Mouse (Mus musculus) liver, embryonic 15.5 days (tissue): ENCODE measurements around the gene Gm10643. TPM values are rescaled to one million over a fixed set of nuclear protein-coding genes. Genes with fewer than 3 reads are reported as not detected.

Experiments
- ATAC-seq: fragments of 200-750 bp; cut with Nextera tagmentation; 2 replicates; pipeline ENCODE4 v1.8.0; 2017; ENCODE audit warnings: moderate number of reproducible peaks, mild to moderate bottlenecking, moderate library complexity; ENCODE audit not compliant: insufficient read depth
- H3K27ac ChIP-seq: fragments of 300-500 bp; sonication (generic); replicated peaks from 2 replicates; pipeline ENCODE4 v1.5.1; 2015; ENCODE audit warnings: mild to moderate bottlenecking, inconsistent platforms
- H3K27me3 ChIP-seq: fragments of 300-500 bp; sonication (generic); 2 replicates; pipeline ENCODE4 v1.6.1; 2015; ENCODE audit warnings: mild to moderate bottlenecking, inconsistent platforms
- H3K36me3 ChIP-seq: fragments of 300-500 bp; sonication (generic); replicated peaks from 2 replicates; pipeline ENCODE4 v1.6.1; 2015; ENCODE audit warnings: moderate library complexity, mild to moderate bottlenecking, inconsistent platforms
- H3K4me1 ChIP-seq: fragments of 300-500 bp; sonication (generic); replicated peaks from 2 replicates; pipeline ENCODE4 v1.6.1; 2015; ENCODE audit warnings: inconsistent platforms
- H3K4me2 ChIP-seq: fragments of 300-500 bp; sonication (generic); 2 replicates; pipeline ENCODE4 v1.6.1; 2015; ENCODE audit warnings: moderate library complexity, mild to moderate bottlenecking, inconsistent platforms
- H3K4me3 ChIP-seq: fragments of 300-500 bp; sonication (generic); replicated peaks from 2 replicates; pipeline ENCODE4 v1.5.1; 2015; ENCODE audit warnings: mild to moderate bottlenecking, inconsistent platforms
- H3K9ac ChIP-seq: fragments of 300-500 bp; sonication (generic); 2 replicates; pipeline ENCODE4 v1.6.1; 2015; ENCODE audit warnings: moderate library complexity, mild to moderate bottlenecking, inconsistent platforms
- H3K9me3 ChIP-seq: fragments of 300-500 bp; sonication (generic); replicated peaks from 2 replicates; pipeline ENCODE4 v1.6.1; 2016; ENCODE audit warnings: inconsistent platforms
- WGBS: fragments of 180-500 bp; shearing (Covaris S2); methylation state at CpG from one replicate; pipeline ENCODE4 v1.1.7; 2015; ENCODE audit warnings: mixed read lengths; ENCODE audit not compliant: insufficient replicate concordance; 5-methylcytosine and 5-hydroxymethylcytosine counted together
- polyA plus RNA-seq: library from polyadenylated mRNA; unstranded; fragments of >200 nt; fragmentation: Nextera tagmentation; extraction: Ambion mirVana; gene quantifications from 2 replicates; pipeline ENCODE4 v1.2.1, GENCODE M21; 2015

The Gm10643 gene
- polyA plus RNA-seq, 1 experiment from 2014 or later: 0.24 TPM

DNA sequence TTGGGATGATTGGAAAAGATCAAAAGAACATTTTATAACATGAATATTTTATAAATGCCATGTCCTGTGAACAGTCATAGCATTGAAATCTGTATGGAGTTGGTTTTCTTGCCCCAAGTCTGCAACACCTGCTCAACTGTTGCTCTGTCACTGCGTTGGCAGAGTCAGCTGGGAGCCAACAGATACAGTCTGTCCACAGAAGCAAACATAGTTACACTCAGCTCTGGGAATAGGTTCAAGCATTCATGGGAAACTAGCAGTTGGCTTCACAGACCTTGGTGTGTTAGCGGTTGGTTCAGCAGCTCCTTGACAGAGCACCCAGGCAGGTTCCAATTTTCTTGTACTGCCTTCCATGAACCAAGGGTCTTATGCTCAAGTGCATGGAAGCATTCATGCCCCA lies 5.7 kb upstream of the Gm10643 start:
- 75% methylated on average over 2 of the region's 2 CpGs for WGBS
- Histone ChIP-seq H3K9me3 (no peaks in the 10 kb centered on the region), H3K27me3 (no peaks in the 10 kb centered on the region), H3K4me3 (no peak overlapping the region), H3K4me2 (no peak overlapping the region), H3K9ac (no peak overlapping the region), H3K4me1 (peaks cover 50% of the 10 kb centered on the region), H3K27ac (no peak overlapping the region), H3K36me3 (no peaks in the 10 kb centered on the region)
- ATAC-seq: no peak

DNA sequence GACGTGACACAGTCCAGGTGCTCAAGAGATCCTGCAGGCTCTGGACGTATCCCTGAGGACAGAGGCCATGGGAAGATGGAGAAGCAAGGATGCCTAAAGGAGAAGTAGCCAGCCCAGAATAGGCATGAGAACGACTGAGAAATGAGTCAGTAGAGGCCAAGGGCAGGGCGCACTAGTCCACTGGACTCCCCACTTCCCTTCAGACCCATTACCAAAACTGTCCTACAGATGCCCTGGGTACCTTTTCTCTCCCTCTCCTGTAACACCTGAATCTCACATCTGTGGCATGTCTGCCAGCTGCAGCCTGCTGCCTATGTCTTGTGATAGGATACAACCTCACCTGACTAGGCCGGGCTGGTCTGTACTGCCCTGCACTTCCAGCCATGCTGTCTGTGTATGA lies 5.3 kb upstream of the Gm10643 start:
- Histone ChIP-seq H3K27ac (no peak overlapping the region), H3K36me3 (no peaks in the 10 kb centered on the region), H3K4me2 (no peak overlapping the region), H3K27me3 (no peaks in the 10 kb centered on the region), H3K9me3 (no peaks in the 10 kb centered on the region), H3K4me1 (peaks cover 55% of the 10 kb centered on the region), H3K4me3 (no peak overlapping the region), H3K9ac (no peak overlapping the region)
- 65% methylated on average over 5 of the region's 5 CpGs for WGBS
- no peak for ATAC-seq

DNA sequence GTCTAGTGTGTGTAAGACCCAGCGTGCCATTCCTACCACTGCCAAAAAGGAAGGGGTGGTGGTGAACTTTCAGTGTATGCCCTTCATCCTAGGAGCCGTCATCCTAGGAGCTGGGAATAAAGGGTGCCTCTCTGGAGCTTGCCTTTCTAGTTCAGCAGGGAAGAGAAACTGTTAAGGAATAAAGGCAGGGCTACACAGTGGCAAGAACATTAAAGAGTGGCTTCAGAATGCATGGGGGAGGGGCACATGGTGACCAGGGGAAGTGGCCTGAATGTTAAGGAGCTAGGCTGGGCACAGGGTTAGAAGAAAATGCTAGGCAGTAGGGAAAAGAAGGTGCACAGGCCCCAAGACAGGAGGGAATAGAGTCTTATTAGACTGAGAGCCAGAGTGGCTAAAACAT lies 4.8 kb upstream of the Gm10643 start:
- no peaks in the 10 kb centered on the region for H3K36me3 ChIP-seq
- H3K4me1 ChIP-seq: peaks cover 60% of the 10 kb centered on the region
- 66% methylated on average over 2 of the region's 2 CpGs for WGBS

DNA sequence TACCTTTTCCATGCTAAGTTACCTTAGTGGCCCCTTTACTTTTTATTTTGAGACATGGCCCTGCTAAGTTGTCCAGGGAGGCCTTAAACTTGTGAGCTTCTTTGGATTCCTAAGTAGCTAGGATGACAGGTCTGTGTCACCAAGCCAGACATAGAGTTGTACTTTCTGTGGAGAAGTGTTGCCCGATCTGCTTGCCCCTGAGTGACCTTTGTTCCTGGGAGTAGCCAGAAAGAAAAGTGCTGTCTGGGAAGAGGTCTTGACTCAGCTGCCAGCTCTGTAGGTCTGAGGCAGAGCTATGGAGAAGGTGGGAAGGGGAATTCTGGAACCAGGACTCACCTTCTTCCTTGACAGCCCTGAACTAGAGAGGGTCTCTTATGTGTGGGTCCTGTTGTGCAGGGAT lies 4.2 kb upstream of the Gm10643 start:
- Histone ChIP-seq H3K9me3 (no peaks in the 10 kb centered on the region), H3K36me3 (no peaks in the 10 kb centered on the region), H3K27ac (0 out of 2 replicates have a peak overlapping the region, but pooled peaks have one; percentile 25), H3K4me3 (no peak overlapping the region), H3K4me1 (peaks cover 65% of the 10 kb centered on the region), H3K4me2 (no peak overlapping the region), H3K9ac (no peak overlapping the region), H3K27me3 (no peaks in the 10 kb centered on the region)
- ATAC-seq: no peak
- 33% methylated on average over 1 of the region's 1 CpGs for WGBS

More for the DNA sequence above, 4.8 kb upstream of the Gm10643 start:
- Histone ChIP-seq H3K9ac (no peak overlapping the region), H3K27ac (no peak overlapping the region), H3K4me2 (no peak overlapping the region), H3K27me3 (no peaks in the 10 kb centered on the region), H3K9me3 (no peaks in the 10 kb centered on the region), H3K4me3 (no peak overlapping the region)
- no peak for ATAC-seq

DNA sequence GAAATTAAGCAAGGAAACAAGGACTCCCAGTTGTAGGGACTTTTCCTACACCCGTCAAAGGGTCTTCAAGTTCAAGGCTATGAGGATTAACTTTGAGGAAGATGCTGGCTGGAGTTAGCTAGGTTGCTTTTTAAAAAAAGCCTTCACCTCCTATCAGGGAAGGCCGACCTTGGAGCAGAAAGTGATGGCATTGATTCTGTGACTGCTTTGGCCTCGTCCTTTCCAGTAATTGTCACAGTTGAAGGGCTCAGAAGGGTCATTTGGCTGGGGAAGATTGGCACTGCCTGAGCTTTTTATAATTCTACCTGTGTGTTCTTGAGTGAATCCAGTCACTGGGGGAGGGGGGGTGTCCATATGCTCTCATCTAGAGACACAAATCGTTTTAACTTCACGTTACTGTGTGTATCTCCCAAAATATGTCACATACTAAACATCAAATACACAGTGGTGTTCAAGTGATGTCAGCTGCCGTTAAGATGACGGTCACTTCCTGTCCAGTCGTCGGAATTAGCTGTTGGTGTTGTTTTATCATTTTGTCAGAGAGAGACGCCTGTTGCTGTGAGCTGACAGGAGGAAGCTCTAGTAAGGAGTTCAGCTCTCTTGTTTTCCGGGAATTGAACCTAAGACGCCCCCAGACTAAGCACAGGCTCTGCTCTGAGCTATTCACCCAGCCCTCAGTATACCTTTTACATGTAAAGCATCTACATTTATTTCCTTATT lies 3.5 kb upstream of the Gm10643 start:
- Histone ChIP-seq H3K4me3 (no peak overlapping the region), H3K4me1 (peaks cover 72% of the 10 kb centered on the region), H3K27me3 (no peaks in the 10 kb centered on the region), H3K9ac (no peak overlapping the region), H3K27ac (0 out of 2 replicates have a peak overlapping the region, but pooled peaks have one; percentile 25), H3K9me3 (no peaks in the 10 kb centered on the region), H3K4me2 (0 out of 2 replicates have a peak overlapping the region, but pooled peaks have one; percentile 92), H3K36me3 (no peaks in the 10 kb centered on the region)
- ATAC-seq: no peak
- WGBS: 39% methylated on average over 12 of the region's 12 CpGs

DNA sequence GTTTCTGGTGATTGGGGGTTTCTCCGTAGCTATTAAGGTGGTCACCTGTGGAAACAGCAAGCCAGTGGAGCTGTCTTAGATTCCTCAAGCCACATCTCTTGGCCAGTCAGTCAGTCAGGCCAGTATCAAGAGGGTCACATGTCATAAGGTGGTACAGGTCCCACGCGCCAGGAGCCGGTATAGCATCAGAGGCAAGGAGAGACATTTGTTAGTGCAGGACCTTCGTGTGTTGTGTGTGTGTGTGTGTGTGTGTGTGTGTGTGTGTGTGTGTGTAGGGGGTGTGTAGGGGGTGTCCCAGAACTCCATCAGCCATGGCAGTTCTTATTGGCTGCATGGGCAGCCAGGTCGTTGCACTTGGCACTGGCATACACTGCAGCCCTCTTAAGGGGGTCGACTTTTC lies 3.0 kb upstream of the Gm10643 start:
- Histone ChIP-seq H3K4me3 (peak overlapping the region; percentile 74), H3K9me3 (no peaks in the 10 kb centered on the region), H3K36me3 (no peaks in the 10 kb centered on the region), H3K27me3 (no peaks in the 10 kb centered on the region), H3K27ac (no peak overlapping the region), H3K4me2 (peak overlapping the region; percentile 92), H3K9ac (no peak overlapping the region), H3K4me1 (peaks cover 72% of the 10 kb centered on the region)
- ATAC-seq: no peak
- WGBS: 63% methylated on average over 7 of the region's 7 CpGs

DNA sequence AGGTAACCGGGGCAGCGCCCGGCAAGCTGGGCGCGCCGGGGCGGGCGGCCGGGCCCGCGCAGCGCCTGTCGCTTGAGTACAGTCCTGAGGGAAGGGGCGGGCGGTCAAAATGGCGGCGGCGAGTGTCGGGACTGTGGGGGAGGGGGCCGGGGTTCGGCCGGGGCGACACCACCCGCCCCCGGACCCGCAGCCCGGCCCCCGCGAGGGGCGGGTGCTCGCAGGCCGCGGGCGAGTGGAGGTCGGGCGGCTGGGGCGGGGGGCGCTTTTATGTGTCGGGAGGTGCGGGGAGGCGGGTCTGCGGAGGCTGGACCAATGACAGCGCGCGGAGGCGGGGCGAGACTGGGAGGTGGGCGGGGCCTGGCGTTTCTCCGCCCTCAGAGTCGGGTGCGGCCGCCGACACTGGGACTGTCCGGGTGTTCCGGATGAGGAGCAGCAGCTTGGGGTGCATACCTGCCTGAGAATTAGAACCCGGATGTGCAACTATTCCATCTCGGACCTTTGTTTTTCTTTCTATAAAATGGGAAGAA lies 2.2 kb upstream of the Gm10643 start:
- Histone ChIP-seq H3K27ac (peak overlapping the region; percentile 96), H3K4me1 (peaks cover 72% of the 10 kb centered on the region), H3K9me3 (no peaks in the 10 kb centered on the region), H3K27me3 (no peaks in the 10 kb centered on the region), H3K4me2 (peak overlapping the region; percentile 92), H3K4me3 (peak overlapping the region; percentile 74), H3K9ac (peak overlapping the region; percentile 76), H3K36me3 (no peaks in the 10 kb centered on the region)
- ATAC-seq: peak; percentile 69
- WGBS: under 1% methylated on average over 58 of the region's 58 CpGs

DNA sequence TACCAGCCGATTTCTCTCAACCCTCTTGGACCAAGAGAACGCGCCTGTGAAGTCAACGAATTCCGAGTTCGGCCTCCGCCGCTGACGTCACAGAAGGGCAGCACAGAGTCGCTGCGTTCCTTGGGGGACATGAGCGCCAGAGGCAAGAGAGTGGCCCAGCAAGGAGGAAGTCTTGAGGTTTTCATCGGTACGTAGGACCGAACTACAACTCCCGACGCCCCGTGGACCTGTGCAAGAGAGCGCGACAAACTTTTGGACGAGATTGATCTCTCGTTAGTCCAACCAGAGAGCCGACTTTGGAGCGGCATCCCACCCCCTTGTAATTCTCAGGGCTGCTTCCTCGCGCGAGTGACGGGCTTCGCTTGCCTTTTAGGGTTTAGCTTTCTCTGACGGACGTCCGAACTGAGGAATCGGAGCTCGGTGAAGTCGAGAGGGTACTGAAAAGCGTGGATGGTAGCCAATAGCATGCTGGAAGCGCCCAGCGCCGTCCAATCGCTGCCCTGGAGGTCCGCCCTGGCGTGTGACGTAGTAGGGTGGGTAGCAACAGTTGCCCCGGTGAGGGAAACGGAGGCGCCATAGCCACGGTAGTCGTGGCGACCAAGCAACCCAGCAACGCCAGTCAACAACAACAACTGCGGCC lies 1.5 kb upstream of the Gm10643 start, which contains the start of gene Rfx1:
Rfx1 (plus strand) TSS at position 544 of the 640 bp plus-strand sequence.
- WGBS: under 1% methylated on average over 51 of the region's 51 CpGs

DNA sequence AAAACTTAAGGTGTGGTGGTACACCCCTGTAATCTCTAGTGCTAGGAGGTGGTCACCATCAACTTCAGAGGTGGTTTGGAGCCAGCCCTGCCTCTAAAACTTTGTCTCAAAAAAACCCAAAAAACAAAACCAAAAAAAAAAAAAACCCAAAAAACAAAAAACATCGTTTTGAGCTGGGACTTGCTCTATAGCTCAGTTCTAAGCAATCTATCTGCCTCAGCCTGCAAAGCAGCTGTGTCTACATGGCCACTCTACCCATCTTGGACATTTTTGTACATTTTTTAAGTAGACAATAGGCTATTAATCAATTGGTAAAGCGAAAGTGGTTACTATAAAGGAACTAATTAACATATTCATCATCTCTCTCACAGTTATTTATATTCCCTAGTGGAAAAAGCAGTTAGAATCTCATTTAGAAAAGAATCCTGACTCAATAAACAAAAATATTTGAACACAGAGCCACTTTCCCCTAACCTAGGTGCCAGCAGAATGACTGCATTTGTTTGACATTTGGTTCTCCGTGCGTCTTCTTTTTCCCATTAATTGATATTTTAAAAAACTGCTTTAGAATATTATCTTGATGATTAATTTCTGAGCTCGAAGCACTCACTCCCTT lies 628 bp upstream of the Gm10643 start:
- Histone ChIP-seq H3K27me3 (no peaks in the 10 kb centered on the region), H3K36me3 (no peaks in the 10 kb centered on the region), H3K27ac (peak overlapping the region; percentile 96), H3K9ac (peak overlapping the region; percentile 76), H3K4me1 (peaks cover 58% of the 10 kb centered on the region), H3K4me2 (peak overlapping the region; percentile 92), H3K9me3 (no peaks in the 10 kb centered on the region), H3K4me3 (peak overlapping the region; percentile 74)
- 15% methylated on average over 5 of the region's 5 CpGs for WGBS
- ATAC-seq: no peak

More for the DNA sequence above, 1.5 kb upstream of the Gm10643 start, which contains the start of gene Rfx1:
- no peaks in the 10 kb centered on the region for H3K9me3 ChIP-seq
- ATAC-seq: peak; percentile 95
- H3K27ac ChIP-seq: peak within 1 kb of the TSS; percentile 96
- peak within 1 kb of the TSS; percentile 76 for H3K9ac ChIP-seq
- H3K4me2 ChIP-seq: peak within 1 kb of the TSS; percentile 92
- no peaks in the 10 kb centered on the region for H3K36me3 ChIP-seq
- H3K4me3 ChIP-seq: peak within 1 kb of the TSS; percentile 74
- H3K4me1 ChIP-seq: peaks cover 65% of the 10 kb centered on the region
- H3K27me3 ChIP-seq: no peaks in the 10 kb centered on the region

DNA sequence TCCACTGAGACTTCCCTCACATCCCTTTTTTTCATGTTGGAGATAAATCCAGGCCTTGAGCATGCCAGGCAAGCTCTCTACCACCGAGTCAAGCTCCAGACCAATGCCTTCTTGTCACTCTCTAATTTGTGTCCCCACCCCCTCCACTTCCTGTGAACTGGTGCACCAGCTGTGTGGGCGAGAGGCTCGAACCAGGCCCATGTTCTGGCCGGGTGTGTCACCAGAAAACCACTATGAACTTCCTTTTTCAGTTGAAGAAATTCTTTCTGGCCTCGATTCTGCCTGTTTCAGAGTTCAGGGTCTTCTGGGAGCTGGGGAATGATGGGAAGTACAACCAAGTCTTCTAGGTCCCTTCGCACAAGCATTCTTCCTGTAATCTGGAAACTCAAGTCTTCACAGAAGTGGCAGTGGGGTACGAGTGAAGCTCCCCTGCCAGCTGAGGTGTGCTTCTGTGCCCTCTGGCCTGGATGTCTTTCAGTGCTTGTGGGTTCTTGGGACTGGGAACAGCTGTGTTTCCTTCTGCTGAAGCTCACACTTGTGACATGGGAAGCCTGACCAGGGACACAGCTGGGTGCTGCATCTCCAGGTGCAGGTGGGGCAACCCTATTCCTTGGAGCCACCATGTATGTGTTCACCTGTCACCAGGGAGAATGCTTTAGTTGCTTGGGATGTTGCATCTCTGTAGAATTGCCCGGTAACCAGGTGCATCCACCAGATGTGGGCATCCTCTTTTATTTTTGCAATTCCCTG lies 901 bp downstream of the Gm10643 start:
- Histone ChIP-seq H3K4me3 (no peak overlapping the region), H3K4me1 (peaks cover 50% of the 10 kb centered on the region), H3K4me2 (no peak overlapping the region), H3K36me3 (no peaks in the 10 kb centered on the region), H3K9me3 (no peaks in the 10 kb centered on the region), H3K27ac (peak overlapping the region; percentile 21; the same call in 1 of the 2 replicates), H3K27me3 (no peaks in the 10 kb centered on the region), H3K9ac (no peak overlapping the region)
- WGBS: 26% methylated on average over 8 of the region's 8 CpGs
- ATAC-seq: no peak
